Mouse (Mus musculus) kidney, adult 2 months (tissue): Measurements from ENCODE around the gene Pcca.

Experiments
- CTCF ChIP-seq: fragments of 200-500 bp; conservative IDR thresholded peaks from 2 replicates; pipeline ENCODE4 v1.5.1; 2011; ENCODE audit warnings: low read depth, mild to moderate bottlenecking, control low read depth, low read length, moderate library complexity, mixed read lengths; ENCODE audit not compliant: insufficient read depth, insufficient read length
- POLR2A ChIP-seq: fragments of 200-500 bp; IDR thresholded peaks from one replicate; pipeline ENCODE4 v1.6.1; 2011; ENCODE audit warnings: low read depth, low read length, control low read depth

DNA sequence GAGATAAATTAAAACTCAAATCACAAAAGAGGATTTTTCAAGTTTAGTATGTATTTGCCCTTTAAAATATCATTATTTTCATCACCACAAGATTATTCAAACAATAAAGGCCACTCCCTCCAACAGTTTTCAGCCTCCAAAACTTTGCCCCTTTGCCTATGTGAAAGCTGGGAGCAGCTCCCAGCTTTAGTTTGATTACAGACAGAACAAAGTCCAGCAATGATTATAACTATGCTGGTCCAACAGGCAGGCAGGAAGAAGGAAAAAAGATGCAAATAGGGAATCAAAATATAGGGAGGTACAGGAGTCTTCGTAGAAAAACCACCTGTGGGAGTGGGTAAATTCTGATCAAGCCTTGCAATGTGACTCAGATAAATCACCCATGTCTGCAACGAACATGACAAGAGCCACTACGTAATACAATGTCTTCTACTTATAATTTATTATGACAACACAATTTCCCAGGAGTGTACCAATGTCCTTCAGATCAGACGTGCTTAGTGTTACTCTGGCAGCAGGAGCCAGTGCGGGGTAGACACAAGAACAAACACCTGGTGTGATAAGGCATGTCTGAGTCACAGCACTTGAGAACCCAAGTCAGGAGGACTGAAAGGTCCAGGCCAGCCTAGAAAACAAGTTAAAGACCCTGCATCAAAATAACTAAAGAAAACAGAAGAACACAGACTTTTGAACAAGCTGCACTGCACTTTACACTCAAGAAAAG, 375.4 kb downstream of the Pcca start:
- TF ChIP-seq POLR2A, result no peak
- TF ChIP-seq CTCF, result no peak
